Mouse (Mus musculus) stomach, embryonic 14.5 days (tissue): ENCODE data around the gene Apold1. TPM values are rescaled to one million over a fixed set of nuclear protein-coding genes. Genes with fewer than 3 reads are reported as not detected.

ENCODE experiments used
- ATAC-seq: fragments of 200-750 bp; cut with Nextera tagmentation; 2 replicates; pipeline ENCODE4 v1.8.0; 2017; ENCODE audit warnings: low read depth, moderate TSS enrichment; ENCODE audit not compliant: insufficient number of reproducible peaks, insufficient read depth, low FRiP score
- H3K27ac ChIP-seq: fragments of 300-500 bp; sonication (generic); 2 replicates; pipeline ENCODE4 v1.5.1; 2014; ENCODE audit warnings: mild to moderate bottlenecking, low read length, moderate library complexity, mixed read lengths
- H3K27me3 ChIP-seq: fragments of 300-500 bp; sonication (generic); 2 replicates; pipeline ENCODE4 v1.6.1; 2014; ENCODE audit warnings: low read length, control low read depth, mixed read lengths; ENCODE audit not compliant: control insufficient read depth, insufficient read depth
- H3K36me3 ChIP-seq: fragments of 300-500 bp; sonication (generic); 2 replicates; pipeline ENCODE4 v1.6.1; 2014; ENCODE audit warnings: mild to moderate bottlenecking, control low read depth, low read length, moderate library complexity, mixed read lengths; ENCODE audit not compliant: control insufficient read depth, insufficient read depth
- H3K4me1 ChIP-seq: fragments of 300-500 bp; sonication (generic); 2 replicates; pipeline ENCODE4 v1.6.1; 2014; ENCODE audit warnings: low read length, control low read depth, mixed read lengths; ENCODE audit not compliant: control insufficient read depth, insufficient read depth
- H3K4me2 ChIP-seq: fragments of 300-500 bp; sonication (generic); replicated peaks from 2 replicates; pipeline ENCODE4 v1.6.1; 2014; ENCODE audit warnings: low read depth, low read length, control low read depth
- H3K4me3 ChIP-seq: fragments of 300-500 bp; sonication (generic); 2 replicates; pipeline ENCODE4 v1.5.1; 2014; ENCODE audit warnings: low read depth, low read length, control low read depth
- H3K9ac ChIP-seq: fragments of 300-500 bp; sonication (generic); replicated peaks from 2 replicates; pipeline ENCODE4 v1.6.1; 2014; ENCODE audit warnings: low read depth, mild to moderate bottlenecking, control low read depth, low read length, moderate library complexity, mixed read lengths
- H3K9me3 ChIP-seq: fragments of 300-500 bp; sonication (generic); 2 replicates; pipeline ENCODE4 v1.6.1; 2016; ENCODE audit warnings: low read depth, low read length, control low read depth; ENCODE audit not compliant: control insufficient read depth
- WGBS: fragments of 180-500 bp; shearing (Covaris S2); extraction: QIAGEN DNeasy Blood & Tissue Kit; methylation state at CpG from one replicate; pipeline ENCODE4 v1.1.7; 2014; 5-methylcytosine and 5-hydroxymethylcytosine counted together
- polyA plus RNA-seq: library from polyadenylated mRNA; unstranded; fragments of >200 nt; fragmentation: Nextera tagmentation; extraction: Ambion mirVana; gene quantifications from 2 replicates; pipeline ENCODE4 v1.2.1, GENCODE M21; 2014

Gene Apold1
- polyA plus RNA-seq, 1 experiment from 2014 or later = 4.0 TPM

- Histone ChIP-seq H3K27me3 (no peaks in the 10 kb centered on the region), H3K9me3 (no peaks in the 10 kb centered on the region), H3K4me1 (0 out of 2 replicates have a peak, but pooled peaks cover 4% of the 10 kb centered on the region), H3K4me2 (no peak overlapping the region), H3K4me3 (no peak overlapping the region), H3K9ac (no peak overlapping the region), H3K36me3 (peaks cover 37% of the 10 kb centered on the region), H3K27ac (no peak overlapping the region; the same call in 1 of the 2 replicates)
- WGBS = 76% methylated on average over 1 of the region's 1 CpGs
- no peak for ATAC-seq
Measured at GRCm38 (mm10) chr6:135024781-135025420, 43.4 kb downstream of the Apold1 start.

GRCm38 (mm10) chr6:135026232-135026631 is 44.7 kb downstream of the Apold1 start:
- 7% methylated on average over 3 of the region's 3 CpGs for WGBS
- Histone ChIP-seq H3K27me3 (no peaks in the 10 kb centered on the region), H3K9me3 (no peaks in the 10 kb centered on the region), H3K27ac (no peak overlapping the region), H3K9ac (no peak overlapping the region), H3K4me2 (no peak overlapping the region), H3K4me1 (0 out of 2 replicates have a peak, but pooled peaks cover 4% of the 10 kb centered on the region), H3K4me3 (no peak overlapping the region), H3K36me3 (peaks cover 26% of the 10 kb centered on the region)
- ATAC-seq = peak; percentile 39; the same call in 1 of the 2 replicates

GRCm38 (mm10) chr6:135026755-135027154 is 45.2 kb downstream of the Apold1 start:
- WGBS = 80% methylated on average over 2 of the region's 2 CpGs
- no peak overlapping the region for H3K9ac ChIP-seq
- no peak for ATAC-seq

GRCm38 (mm10) chr6:135029246-135029645 is 47.7 kb downstream of the Apold1 start:
- Histone ChIP-seq H3K36me3 (peaks cover 3% of the 10 kb centered on the region), H3K27me3 (no peaks in the 10 kb centered on the region), H3K9ac (no peak overlapping the region), H3K9me3 (no peaks in the 10 kb centered on the region), H3K4me3 (no peak overlapping the region), H3K4me2 (no peak overlapping the region), H3K27ac (peak overlapping the region; percentile 11; the same call in 1 of the 2 replicates), H3K4me1 (0 out of 2 replicates have a peak, but pooled peaks cover 4% of the 10 kb centered on the region)
- 53% methylated on average over 4 of the region's 4 CpGs for WGBS
- peak; percentile 69 for ATAC-seq

More at GRCm38 (mm10) chr6:135026755-135027154, 45.2 kb downstream of the Apold1 start:
- H3K4me2 ChIP-seq = no peak overlapping the region
- peaks cover 20% of the 10 kb centered on the region for H3K36me3 ChIP-seq
- no peaks in the 10 kb centered on the region for H3K9me3 ChIP-seq
- no peak overlapping the region for H3K4me3 ChIP-seq
- 0 out of 2 replicates have a peak, but pooled peaks cover 4% of the 10 kb centered on the region for H3K4me1 ChIP-seq
- H3K27me3 ChIP-seq = no peaks in the 10 kb centered on the region
- no peak overlapping the region for H3K27ac ChIP-seq

Other genes starting within 250 kb of the Apold1 start
- gene Dusp16, start 189.1 kb upstream of the Apold1 start, polyA plus RNA-seq = 19.2 and 21.4 TPM in 2 replicates
- 3.5 and 4.1 TPM in 2 replicates for gene Crebl2, start 151.6 kb upstream of the Apold1 start, polyA plus RNA-seq
- gene Gpr19, start 83.1 kb upstream of the Apold1 start, polyA plus RNA-seq = 11.2 and 12.3 TPM in 2 replicates
- 18.3 and 19.9 TPM in 2 replicates for gene Cdkn1b, start 61.3 kb upstream of the Apold1 start, polyA plus RNA-seq
- gene Ddx47, start 29.9 kb downstream of the Apold1 start, polyA plus RNA-seq = 107 and 111 TPM in 2 replicates
- 15.2 and 17.0 TPM in 2 replicates for gene Gprc5a, start 83.9 kb downstream of the Apold1 start, polyA plus RNA-seq
- gene Gprc5d, start 136.6 kb downstream of the Apold1 start, polyA plus RNA-seq = not detected in 2 replicates
- gene Fam234b, start 216.3 kb downstream of the Apold1 start, polyA plus RNA-seq = 26.2 and 28.8 TPM in 2 replicates
- gene Hebp1, start 216.3 kb downstream of the Apold1 start, polyA plus RNA-seq = 9.6 and 14.3 TPM in 2 replicates